Mouse (Mus musculus) adrenal gland, postnatal 10 days (tissue): Measurements from ENCODE around the gene Mrps27. TPM values are rescaled to one million over a fixed set of nuclear protein-coding genes. Genes with fewer than 3 reads are reported as not detected.
A peak's percentile ranks its signal among the peaks of the same experiment; 100 is the strongest.

Source experiments
- DNase-seq: peaks from one replicate; pipeline ENCODE4 v3.0.0; 2021; ENCODE audit warnings: mixed read lengths
- total RNA-seq, 2 experiments: library from RNA; stranded (reverse); gene quantifications; 2 replicates each; pipeline ENCODE4 v1.2.3; 2021

Gene Mrps27
- total RNA-seq, 2 experiments from 2014 or later: 51.6 to 56.7 TPM

DNA sequence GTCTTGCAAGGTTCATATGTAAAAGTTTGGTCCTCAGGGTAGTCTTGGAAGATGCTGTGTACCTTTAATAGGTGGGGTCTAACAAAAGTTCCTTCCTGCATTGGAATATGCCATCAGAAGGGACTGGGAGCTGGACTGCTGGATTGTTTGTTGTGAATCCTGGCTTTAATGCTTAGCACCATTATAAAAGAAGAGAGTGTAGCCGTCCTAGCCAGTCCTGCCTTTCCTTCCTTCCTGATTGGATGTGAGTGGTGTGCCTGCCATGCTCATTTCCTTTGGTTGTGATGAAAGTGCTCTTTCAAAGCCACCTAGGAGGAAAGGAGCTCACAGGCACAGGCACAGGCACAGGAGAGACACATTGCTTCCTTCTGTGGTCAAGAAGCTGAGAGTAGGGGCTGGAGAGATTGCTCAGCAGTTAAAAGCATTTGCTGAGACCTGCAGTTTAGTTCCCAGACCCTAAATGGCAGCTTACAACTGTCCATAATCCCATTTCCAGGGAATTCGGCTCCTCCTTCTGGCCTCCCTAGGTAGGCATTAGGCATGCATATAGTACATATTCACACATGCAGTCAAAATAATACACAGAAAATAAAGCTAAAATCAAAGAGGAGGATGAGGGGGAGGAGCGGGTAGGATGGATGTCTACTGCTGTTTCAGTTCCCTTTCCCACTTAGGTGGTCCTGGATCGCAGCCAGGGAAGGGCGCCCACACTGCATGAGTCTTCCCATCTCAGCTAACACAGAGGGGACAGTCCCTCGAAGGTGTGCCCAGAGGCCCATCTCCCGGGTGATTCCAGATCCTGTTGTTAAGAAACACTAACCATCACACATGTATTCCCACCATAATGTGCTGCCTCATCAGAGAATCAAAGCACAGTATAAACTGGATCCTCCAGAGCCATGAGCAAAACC lies 43.6 kb downstream of the Mrps27 start:
- DNase-seq: no peak

DNA sequence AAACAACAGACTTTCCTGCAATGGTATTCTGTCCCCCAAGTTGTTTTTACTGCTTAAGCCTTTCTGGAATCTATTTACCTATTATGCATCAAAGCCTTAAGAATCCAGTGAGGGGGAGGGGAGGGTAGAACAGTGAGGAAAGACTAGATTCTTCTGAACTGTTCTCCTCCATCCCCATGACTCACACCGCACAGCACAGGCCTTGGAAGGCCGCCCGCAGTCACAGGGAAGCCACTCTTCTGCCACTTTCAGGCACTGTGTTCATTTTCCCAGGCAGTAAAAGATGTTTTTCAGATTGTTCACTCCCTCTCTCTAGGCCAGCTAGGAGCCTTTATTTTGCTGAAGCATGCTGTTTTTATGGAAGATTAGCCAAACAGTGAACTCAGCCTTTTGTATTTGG lies 46.8 kb downstream of the Mrps27 start:
- peak; percentile 84 for DNase-seq

DNA sequence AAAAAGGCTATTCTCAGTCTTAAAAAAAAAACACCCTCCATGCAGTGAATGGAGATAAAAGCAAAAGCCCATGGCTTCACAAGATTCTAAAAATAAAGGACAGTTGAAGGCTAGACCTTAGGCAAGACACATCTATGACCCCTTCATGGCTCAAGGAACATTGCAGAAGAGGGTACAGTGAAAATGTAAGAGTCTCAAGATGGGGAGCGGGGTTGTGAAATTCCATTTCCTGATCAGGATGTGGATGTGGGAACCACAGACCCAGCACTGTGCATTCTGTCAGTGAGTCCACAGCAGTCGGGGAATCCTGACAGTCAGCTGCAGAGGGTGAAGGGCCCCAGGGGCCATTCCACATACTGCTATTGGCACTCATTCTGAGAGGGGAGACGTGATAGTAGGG lies 48.5 kb downstream of the Mrps27 start:
- no peak for DNase-seq

DNA sequence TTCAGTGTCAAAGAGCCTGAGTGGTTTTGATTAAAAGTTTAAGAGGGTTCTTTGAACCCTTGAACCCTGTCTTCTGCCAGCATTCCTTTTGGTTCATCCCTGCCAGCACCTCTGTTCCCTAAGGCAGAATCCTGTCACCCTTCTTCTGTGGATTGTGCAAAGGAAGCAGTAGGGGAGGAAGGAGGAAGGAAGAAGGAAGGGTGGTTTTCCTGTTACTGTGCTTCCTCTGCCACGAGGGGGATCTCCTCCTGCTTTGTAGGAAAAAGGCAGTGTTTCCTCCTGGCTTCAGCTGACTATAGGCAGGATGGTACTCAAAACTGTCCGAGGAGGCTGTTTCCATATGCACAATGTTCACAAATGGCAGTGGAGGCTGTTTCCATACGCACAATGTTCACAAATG lies 50.1 kb downstream of the Mrps27 start:
- no peak for DNase-seq

DNA sequence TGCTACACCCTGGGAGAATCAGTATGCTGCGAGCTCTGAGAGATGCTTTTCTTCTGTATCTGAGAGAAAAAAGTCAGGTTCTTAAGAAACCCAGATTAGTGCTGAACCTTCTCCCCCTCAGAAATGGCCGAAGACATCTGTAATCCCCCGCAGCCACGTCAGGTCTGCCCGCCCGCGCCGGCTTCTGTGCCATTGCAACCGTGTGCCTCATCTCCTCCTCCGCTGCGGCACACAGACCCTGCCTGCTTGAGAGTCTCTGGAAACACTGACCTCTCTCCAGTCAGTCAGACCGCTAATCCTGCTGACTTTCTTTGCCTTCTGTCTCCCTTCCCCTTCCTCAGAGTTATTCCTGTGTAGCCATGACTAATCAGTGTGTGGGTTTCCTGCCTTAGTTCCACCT lies 50.9 kb downstream of the Mrps27 start:
- no peak for DNase-seq

DNA sequence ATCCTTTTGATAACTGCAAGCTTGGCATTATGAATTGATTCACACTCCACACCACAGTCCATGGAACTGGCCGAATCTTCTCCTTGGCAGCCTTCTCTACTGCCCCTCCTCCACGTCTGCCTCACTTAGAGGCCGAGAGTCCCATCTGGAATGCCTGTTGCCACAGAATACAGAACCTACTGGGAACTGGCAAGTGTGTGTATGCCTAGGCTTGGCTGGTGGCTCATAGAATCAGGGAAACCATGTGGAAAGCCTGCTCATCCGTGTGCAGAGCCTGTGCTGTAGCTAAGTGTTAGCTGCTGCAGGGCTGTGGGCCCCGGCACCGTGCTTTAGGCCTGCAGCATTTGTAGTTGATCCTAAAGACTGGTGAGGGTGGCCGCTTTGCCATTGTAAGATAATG lies 52.6 kb downstream of the Mrps27 start:
- no peak for DNase-seq

DNA sequence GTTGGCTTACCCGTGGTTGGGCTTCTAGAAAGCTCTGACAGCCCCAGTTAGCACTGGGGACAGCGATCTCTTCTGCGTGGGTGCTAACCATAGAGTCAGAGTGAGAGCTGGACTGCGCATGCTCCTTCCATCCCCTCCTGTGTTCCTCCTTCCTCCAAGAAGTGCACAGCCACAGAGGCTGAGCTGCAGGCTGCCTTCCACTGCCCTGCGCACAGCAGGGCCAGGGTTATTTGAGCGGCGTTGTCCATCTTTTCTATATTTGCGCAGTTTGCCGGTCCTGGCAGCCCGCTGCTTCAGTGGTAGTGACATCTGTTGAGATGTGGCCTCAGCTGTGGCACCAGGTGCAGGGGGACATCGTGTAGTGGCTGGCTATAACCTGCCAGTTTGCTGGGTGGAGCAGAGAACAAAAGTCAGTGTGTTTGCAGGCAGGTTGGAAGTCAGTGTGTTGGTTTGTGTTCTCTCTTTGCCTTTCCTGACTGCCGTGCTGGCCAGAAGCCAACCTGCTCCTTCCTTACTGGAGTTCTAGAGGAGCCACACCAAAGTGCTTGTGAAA lies 53.6 kb downstream of the Mrps27 start:
- DNase-seq: peak; percentile 59

DNA sequence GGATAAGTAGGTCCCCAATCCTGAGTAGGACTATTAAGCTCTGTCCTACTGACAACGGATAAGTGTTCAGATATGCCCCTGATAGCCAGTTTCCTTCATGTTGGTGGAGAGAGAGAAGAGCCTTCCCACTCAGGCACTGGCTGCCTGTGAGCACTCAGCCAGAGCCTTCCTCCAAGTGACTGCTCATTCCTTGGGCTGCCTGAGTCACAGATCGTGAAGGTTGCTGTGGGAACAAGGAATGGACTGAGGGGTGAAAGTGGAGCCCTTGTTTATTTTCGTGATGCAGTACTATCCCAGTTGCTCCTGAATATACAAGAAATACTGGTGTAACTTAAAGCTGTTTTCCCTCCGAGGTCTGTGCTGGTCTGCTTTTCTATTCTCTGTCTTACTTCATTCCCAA lies 54.8 kb downstream of the Mrps27 start:
- DNase-seq: no peak

DNA sequence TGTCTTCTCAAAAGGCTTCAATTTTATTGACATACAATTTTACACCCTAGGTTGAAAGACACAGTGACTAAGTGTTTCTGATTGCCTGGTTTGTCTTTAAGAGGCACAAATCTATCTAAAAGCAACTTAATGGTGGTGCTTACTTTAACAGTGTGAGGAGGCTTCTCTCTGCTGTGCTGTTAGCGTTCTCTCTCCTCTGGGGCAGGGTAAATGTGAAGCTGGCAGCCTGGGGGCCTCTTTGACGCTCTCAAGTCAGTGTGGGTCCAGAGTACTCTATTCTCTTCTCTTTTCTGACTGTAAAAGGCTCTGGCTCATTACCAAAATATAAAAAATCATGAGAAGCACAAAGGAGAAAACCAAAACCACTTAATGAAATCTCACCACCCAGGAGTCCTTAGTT lies 64.6 kb downstream of the Mrps27 start:
- DNase-seq: no peak

DNA sequence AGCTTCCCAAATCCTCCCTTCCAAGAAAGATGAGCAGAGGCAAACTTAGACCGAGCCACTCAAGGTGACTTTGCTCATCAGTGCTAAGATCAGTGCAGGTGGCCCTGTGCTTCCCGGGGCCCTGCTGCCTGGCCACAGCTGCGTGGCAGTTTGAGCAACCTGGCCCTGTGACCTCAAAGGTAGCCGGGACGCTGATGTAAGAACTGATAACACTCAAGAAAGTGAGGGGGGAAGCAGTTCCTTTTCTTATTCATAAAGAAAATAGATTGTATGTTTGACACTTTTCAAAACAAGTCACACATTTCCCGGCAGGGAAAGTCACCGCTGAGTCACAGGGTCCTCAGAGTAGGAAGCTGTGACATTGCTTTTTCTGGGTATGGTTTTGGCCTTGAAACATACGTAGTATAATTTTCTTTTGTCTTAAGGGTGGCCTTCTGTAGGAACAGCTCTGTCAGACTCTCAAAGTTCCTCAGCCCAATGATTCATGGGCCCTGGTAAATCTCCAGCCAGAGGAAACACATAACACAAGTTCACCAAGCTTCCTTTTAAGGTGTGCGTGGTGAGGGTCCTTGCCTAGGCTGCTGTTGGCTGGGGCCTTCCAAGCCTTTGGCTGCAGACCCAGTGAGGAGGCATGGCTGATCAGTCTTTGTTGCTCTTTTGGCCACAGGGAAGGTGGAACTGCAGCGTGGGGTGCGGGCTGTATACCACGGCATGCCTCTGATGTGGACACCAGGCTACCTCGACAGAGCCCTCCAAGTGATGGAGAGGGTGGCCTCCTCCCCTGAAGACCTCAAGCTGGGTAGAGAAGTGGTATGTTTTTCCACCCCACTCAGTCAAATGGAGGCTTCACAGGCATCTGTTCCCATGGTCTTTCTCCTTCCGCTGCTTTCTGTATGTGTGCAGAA lies 66.3 kb downstream of the Mrps27 start:
- peak; percentile 32 for DNase-seq

DNA sequence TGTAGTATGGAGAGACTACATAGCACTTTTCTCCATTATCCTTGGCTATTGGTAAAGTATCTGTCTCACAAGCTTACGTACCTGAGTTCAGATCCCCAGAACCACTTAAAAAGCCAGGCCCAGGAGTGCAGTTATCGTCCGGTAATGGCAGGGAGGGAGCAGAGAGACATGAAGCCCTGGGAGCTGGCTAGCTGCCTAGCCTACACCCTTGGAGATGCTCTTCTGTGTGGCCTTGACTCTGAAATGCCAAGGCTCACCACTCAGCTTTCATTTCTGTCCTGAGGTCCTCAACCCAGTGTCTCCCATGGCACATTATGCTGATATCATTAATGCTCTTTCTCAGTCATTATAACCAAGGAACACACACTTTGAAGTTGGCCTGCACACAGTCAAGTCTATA lies 67.2 kb downstream of the Mrps27 start:
- peak; percentile 78 for DNase-seq

DNA sequence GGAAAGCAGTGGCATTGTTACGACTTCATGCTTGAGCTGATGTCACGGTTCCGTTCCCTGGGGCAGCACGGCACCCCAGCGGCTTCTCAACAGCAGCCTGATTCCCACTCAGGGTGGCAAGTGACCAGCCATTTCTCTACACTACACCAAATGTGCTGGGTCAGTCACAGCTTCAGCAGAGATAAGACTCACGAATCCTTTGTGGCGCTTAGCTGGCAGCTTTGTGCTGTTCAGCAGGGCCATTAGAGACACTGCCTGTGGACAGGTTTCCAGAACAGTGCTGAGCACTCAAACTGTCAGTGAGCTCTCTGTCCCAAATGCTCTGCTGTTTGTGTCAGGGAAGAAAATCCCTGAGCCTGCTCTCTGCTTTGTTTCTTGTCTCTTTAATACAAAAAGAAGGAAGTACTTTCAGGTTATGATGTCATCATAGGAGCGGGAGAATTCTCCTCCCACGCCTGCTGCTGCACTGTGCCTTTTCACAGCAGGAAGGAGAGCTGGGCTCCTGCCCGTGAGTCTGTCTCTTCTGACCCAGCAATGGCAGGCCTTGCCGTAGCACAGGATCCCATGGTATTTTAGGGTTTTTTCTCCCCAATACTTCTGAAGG lies 68.0 kb downstream of the Mrps27 start:
- DNase-seq: peak; percentile 59

DNA sequence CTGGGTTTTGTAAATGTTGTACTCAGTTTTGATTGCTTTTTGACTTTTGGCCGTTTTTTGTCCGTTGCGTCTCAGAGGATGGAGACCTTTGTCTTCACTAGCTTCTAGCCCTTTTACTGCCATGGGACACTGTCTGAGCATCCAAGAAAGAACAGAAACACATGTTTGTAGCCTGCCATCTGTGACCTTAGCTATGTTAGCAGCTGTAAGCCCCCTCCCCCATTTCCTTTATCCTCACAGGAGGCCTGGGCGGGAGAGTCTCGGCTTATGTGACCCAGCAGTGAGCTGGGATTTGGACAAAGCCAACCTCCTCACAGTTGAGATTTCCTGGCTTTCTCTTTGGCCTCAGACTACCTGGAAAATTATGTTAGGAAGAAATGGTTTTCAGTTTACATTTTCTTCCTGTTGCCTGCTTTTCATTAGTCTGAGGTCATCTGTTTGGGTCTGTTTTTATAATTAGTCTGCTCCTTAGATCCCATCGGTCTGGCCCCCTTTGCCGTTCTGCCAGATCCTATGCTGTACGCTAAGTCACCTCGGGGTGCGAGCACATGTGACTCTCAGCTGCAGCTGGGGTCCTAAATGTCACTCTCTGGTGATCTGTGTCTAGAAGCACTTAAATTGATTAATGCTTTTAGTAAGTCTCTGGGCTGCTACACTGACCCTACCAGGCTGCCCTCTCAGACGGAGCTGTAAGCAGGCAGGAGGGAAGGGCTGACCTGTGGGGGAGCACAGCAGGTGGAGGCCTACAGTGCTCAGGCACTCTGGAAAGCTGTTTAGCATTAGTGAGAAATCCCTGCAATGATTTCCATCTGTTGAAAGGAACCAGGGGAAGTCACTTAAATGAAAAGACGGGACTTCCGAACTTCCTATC lies 69.1 kb downstream of the Mrps27 start:
- DNase-seq: no peak

DNA sequence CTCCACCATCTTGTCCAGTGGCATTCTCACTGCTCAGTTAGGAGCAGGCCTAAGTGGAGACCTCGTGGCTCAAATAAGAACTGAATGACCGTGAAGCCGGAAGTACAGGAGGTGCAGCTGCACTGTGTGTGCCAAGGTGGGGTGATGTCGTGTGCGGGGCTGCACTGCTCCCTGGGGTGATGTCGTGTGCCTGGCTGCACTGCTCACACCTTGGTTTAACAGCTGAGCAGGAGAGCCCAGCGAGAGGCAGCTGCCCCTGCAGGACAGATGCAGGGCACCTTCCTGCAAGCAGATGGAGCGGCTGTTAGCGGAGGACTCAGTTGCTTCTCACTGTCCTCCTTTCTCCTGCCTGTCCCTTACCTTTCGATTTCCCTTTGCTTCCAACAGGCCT lies 69.8 kb downstream of the Mrps27 start:
- no peak for DNase-seq

DNA sequence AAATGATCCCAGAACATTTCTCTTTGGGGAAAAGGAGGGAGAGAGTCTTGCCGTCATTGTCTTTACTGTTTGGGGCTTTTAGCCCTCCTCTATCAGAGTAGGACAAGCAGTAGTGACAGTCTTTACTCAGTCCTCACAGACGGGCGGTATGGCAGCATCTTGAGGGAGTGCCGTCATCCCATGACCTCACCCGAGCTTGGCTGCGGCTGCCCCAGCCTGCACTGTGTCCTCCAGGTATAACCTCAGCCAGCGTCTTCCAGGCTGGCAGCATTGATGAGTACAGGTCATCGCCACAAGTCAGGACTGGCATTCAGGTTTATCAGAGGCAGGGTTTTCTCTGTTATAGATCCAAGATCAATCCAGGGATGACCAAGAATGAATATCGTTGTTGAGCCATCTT lies 72.0 kb downstream of the Mrps27 start:
- DNase-seq: no peak

DNA sequence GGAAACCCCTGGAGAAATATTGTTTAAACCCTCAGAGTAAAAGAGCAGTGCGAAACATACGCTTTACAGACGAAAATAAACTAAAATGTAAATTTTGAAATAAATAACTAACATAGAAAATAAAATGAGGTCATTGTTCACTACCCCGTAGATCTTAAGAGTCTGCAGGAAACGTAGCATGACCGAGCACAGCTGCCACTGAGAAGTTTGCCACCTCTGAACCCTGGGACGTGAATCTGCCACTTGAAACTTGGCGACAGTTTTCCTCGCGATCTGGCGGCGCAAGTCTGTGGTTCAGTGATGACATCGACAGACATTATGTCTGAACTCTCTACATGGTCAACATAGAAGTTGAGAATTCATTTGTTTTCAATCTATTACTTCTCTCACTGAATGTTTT lies 79.0 kb downstream of the Mrps27 start:
- no peak for DNase-seq

DNA sequence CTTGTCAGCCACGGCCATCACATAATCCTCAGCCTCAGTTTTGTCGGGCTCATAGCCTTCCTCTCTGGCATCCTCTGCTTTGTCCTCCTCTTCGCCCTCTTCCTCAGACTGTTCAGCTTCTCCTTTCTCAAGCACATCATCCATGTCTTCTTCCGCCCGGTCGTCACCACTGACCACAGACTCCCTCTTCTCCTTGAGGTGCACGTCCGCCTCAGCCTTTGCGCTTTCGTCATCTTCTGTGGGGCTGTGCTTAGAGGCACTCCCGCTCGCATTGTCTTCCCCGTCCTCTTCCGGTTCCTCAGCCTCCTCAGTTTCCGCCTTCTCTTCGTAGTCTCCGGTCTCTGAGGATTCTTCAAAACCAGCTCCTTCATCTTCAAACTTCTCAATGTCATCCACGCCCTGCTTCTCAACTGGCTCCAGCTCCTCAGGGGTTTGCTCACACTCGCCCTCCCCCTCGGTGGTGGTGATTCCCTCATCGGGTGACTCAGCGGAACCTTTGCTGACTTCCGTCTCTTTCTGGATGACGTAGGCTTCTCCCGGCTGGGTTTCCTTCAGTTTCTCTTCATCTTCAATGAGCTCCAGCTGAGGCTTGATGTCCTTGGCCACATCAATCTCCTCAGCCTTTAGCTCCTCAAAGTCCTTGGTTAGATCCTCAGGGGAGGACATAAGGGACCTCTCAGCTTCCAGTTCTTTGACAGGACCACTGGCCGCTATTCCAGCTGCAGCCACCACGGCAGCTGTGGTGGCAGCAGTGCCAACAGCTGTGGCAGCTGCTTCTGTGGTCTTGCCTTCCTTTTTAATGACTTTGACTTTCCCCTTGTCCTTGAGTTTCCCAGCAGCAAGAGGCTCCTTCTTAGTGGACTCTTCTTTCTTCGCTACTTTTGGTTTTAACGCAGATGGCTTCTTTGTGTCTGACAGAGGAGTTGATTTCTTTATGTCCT lies 88.8 kb downstream of the Mrps27 start:
- DNase-seq: no peak

DNA sequence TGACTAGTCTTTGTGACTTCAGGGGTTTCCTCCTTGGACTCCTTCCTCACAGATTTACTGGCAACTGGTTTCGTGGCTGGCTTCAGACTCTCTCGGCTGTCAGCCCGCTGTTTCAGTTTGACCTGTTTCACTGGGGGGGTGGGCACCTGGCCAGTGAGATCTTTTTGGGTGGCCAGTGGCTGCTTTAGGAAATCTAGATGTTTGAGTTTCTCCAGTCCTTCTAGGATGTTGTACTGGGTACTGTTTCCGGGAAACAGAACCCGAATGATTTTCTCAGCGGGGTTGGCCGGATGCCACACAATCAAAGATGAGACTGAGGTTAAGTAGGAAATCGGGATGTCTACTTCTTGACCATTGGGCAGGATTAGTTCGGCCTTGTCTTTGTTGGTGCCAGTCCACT lies 89.9 kb downstream of the Mrps27 start:
- DNase-seq: no peak

DNA sequence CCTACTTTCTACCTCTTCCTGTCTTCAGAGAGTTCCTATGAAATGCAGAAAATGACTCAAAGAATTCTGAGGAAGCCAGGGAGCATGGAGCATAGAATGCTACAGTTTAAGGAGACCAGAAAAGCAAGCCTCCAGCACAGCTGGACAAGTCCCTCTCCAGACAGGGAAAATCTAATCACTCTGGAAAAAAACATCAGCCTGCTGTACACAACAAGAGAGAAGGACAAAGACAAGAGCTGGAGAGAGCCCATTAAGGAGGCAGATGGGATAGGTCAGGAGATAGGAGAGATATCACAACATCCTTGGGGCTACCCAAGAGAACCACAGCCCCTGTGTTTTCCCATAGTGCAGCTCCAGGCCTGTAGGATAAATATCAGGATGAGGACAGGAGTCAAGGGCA lies 92.5 kb downstream of the Mrps27 start:
- no peak for DNase-seq

DNA sequence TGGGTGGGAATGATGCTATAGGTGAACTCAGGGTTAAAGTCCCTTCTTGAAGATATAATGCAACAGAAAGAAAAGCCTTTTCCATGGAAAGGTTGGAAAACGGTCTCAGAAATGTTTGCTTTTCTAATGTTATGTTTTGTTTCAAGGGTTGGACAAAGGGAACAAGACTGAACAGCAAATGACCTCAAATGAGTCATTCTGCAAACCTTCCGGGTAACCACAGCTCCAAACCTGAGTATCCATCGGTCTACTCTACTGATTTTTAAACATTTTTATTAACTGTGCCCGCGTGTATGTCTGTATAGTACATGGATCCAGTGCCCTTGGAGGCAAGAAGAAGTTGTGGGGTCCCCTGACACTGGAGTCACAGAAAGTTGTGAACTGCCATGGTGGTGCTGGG lies 94.8 kb downstream of the Mrps27 start:
- DNase-seq: no peak
